Mouse (Mus musculus) heart, embryonic 10.5 days (tissue): ENCODE results near the gene Smarca4. TPM values are rescaled to one million over a fixed set of nuclear protein-coding genes. Genes with fewer than 3 reads are reported as not detected.
"Not testable (repeated sequence)": the region's sequence is repeated elsewhere in the genome, so short reads cannot be mapped to it uniquely, and the experiment has no call there.

Source experiments
- DNase-seq: peaks from one replicate; pipeline ENCODE4 v3.0.0-alpha.2; 2017; ENCODE audit warnings: low spot score
- H3K27ac ChIP-seq: fragments of 300-500 bp; sonication (generic); 2 replicates; pipeline ENCODE4 v1.5.1; 2016; ENCODE audit warnings: mild to moderate bottlenecking
- H3K27me3 ChIP-seq: fragments of 300-500 bp; sonication (generic); 2 replicates; pipeline ENCODE4 v1.6.1; 2016; ENCODE audit warnings: mild to moderate bottlenecking; ENCODE audit not compliant: poor library complexity, insufficient read depth, severe bottlenecking
- H3K36me3 ChIP-seq: fragments of 300-500 bp; sonication (generic); 2 replicates; pipeline ENCODE4 v1.6.1; 2016; ENCODE audit warnings: mild to moderate bottlenecking, moderate library complexity
- H3K4me1 ChIP-seq: fragments of 300-500 bp; sonication (generic); 2 replicates; pipeline ENCODE4 v1.6.1; 2016; ENCODE audit warnings: mild to moderate bottlenecking
- H3K4me3 ChIP-seq: fragments of 300-500 bp; sonication (generic); 2 replicates; pipeline ENCODE4 v1.5.1; 2016; ENCODE audit warnings: mild to moderate bottlenecking, moderate library complexity
- H3K9me3 ChIP-seq: fragments of 300-500 bp; sonication (generic); 2 replicates; pipeline ENCODE4 v1.6.1; 2016; ENCODE audit warnings: mild to moderate bottlenecking, moderate library complexity
- WGBS: fragments of 180-500 bp; shearing (Covaris S2); methylation state at CpG from one replicate; pipeline ENCODE4 v1.1.7; 2016; 5-methylcytosine and 5-hydroxymethylcytosine counted together
- polyA plus RNA-seq: library from polyadenylated mRNA; unstranded; fragments of >200 nt; fragmentation: Nextera tagmentation; extraction: Ambion mirVana; gene quantifications from 2 replicates; pipeline ENCODE4 v1.2.1, GENCODE M21; 2016

The Smarca4 gene
- polyA plus RNA-seq, 1 experiment from 2014 or later = 113 TPM

DNA sequence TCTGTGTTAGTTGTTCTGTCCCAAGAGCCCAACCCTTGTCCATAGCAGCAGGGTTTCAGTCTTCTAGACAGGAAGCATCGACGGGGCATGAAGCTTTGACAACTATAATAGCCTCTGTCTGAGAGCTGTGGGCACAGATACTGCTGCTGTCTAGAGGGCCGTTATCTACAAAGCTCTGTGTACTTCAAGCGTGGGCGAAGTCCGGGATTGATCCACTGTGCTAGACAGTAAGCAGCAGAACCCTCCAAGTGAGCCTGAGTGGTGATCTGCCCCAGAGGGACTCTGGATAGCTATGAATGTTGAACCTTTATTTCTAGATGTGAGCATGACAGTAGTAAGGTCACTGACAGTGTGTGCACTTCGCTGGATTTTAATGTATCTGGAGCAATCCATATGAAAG is 72.6 kb downstream of the Smarca4 start:
- Histone ChIP-seq H3K27ac (no peak overlapping the region), H3K4me1 (peaks cover 11% of the 10 kb centered on the region; the same call in 1 of the 2 replicates), H3K27me3 (no peaks in the 10 kb centered on the region), H3K4me3 (no peak overlapping the region), H3K9me3 (no peaks in the 10 kb centered on the region), H3K36me3 (peaks cover 94% of the 10 kb centered on the region)
- DNase-seq = no peak
- WGBS = 61% methylated on average over 7 of the region's 7 CpGs

GRCm38 (mm10) chr9:21690031-21690430 is 74.1 kb downstream of the Smarca4 start:
- WGBS = 83% methylated on average over 3 of the region's 3 CpGs
- no peaks in the 10 kb centered on the region for H3K27me3 ChIP-seq
- H3K4me3 ChIP-seq = no peak overlapping the region
- peaks cover 11% of the 10 kb centered on the region; the same call in 1 of the 2 replicates for H3K4me1 ChIP-seq
- no peak for DNase-seq
- H3K9me3 ChIP-seq = no peaks in the 10 kb centered on the region
- peak overlapping the region; percentile 56; the same call in 1 of the 2 replicates for H3K27ac ChIP-seq
- peaks cover 94% of the 10 kb centered on the region for H3K36me3 ChIP-seq

GRCm38 (mm10) chr9:21691862-21692261 is 75.9 kb downstream of the Smarca4 start:
- DNase-seq = no peak
- Histone ChIP-seq H3K36me3 (peaks cover 94% of the 10 kb centered on the region), H3K27me3 (no peaks in the 10 kb centered on the region), H3K27ac (no peak overlapping the region), H3K4me1 (peaks cover 11% of the 10 kb centered on the region; the same call in 1 of the 2 replicates), H3K4me3 (no peak overlapping the region), H3K9me3 (no peaks in the 10 kb centered on the region)
- WGBS = 33% methylated on average over 2 of the region's 2 CpGs

GRCm38 (mm10) chr9:21692491-21692890 is 76.5 kb downstream of the Smarca4 start:
- Histone ChIP-seq H3K4me1 (peaks cover 11% of the 10 kb centered on the region; the same call in 1 of the 2 replicates), H3K27ac (no peak overlapping the region), H3K9me3 (no peaks in the 10 kb centered on the region), H3K4me3 (no peak overlapping the region), H3K27me3 (no peaks in the 10 kb centered on the region), H3K36me3 (peaks cover 94% of the 10 kb centered on the region)
- WGBS = 96% methylated on average over 4 of the region's 4 CpGs
- no peak for DNase-seq

GRCm38 (mm10) chr9:21694071-21694470 is 78.1 kb downstream of the Smarca4 start:
- Histone ChIP-seq H3K27ac (no peak overlapping the region), H3K4me1 (no peaks in the 10 kb centered on the region; the same call in 1 of the 2 replicates), H3K9me3 (no peaks in the 10 kb centered on the region), H3K27me3 (no peaks in the 10 kb centered on the region), H3K36me3 (peaks cover 91% of the 10 kb centered on the region), H3K4me3 (no peak overlapping the region)
- DNase-seq = no peak

DNA sequence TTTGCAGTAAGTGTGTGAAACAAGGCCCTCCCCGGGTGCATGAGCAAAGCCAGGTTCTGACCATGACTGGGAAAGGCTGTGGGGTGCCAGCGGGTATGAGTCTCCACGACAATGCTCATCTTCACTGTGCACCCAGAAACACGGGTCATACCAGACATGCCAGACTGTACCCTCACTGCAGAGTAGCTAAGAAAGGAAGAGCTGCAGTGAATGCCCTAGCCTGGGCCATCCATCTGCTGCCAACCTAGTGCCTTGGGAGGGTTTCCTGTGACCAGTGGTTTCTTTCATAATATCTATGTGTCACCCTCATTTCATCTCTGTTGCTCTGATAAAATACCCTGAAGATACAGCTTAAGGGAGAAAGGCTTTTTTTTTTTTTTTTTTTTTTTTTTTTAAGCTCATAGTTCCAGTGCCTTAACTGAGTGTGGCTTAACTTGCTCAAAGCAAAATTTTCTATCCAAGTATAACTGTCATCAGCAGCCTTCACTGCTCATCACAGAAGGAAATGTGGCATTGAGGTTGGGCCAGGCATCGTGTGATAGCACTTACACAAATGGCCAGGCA is 79.3 kb downstream of the Smarca4 start:
- H3K36me3 ChIP-seq = peaks cover 93% of the 10 kb centered on the region
- DNase-seq = no peak
- H3K27me3 ChIP-seq = no peaks in the 10 kb centered on the region
- 91% methylated on average over 5 of the region's 5 CpGs for WGBS
- H3K4me3 ChIP-seq = no peak overlapping the region
- no peak overlapping the region for H3K27ac ChIP-seq
- H3K9me3 ChIP-seq = no peaks in the 10 kb centered on the region
- no peaks in the 10 kb centered on the region for H3K4me1 ChIP-seq

DNA sequence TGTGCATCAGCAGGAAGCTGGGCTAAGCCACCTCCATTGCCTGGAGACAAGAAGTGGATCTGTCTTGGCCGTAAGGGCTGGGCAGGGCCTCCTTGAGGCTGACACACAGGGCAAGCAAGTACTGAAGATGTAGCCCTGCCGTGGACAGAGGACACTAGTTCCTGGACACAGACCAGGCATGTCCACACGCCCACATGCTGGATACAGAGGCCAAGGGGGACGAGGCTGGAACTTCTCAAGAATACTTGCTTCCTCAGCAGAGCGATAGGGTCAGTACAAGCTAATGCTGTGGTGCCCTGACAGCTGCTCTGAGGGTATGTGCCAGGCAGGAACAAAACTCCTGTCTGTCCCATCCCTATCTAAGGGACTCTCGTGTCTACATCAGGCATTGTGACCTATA is 81.2 kb downstream of the Smarca4 start:
- no peaks in the 10 kb centered on the region for H3K27me3 ChIP-seq
- 84% methylated on average over 6 of the region's 6 CpGs for WGBS
- H3K36me3 ChIP-seq = peaks cover 97% of the 10 kb centered on the region
- DNase-seq = no peak
- no peak overlapping the region for H3K27ac ChIP-seq
- no peak overlapping the region for H3K4me3 ChIP-seq
- H3K9me3 ChIP-seq = no peaks in the 10 kb centered on the region
- H3K4me1 ChIP-seq = no peaks in the 10 kb centered on the region

DNA sequence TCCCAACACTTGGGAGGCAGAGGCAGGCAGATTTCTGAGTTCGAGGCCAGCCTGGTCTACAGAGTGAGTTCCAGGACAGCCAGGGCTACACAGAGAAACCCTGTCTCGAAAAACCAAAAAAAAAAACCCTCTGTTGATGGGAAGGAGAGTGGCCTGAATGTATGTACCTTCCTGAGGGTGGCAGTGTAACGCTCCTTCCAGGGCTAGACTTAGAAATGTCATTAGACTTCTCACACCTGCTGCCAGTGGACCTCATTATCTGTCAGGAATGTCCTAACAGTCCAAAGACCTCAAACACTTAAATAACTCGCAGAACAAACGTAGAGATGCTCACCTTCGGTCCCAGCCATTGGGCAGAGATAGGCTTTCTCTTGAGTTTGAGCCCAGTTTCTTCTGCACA is 83.3 kb downstream of the Smarca4 start:
- H3K9me3 ChIP-seq, DNase-seq, H3K4me1 ChIP-seq, H3K27me3 ChIP-seq, H3K27ac ChIP-seq, H3K4me3 ChIP-seq: not testable (repeated sequence)
- WGBS = 78% methylated on average over 6 of the region's 6 CpGs
- H3K36me3 ChIP-seq = peaks cover 97% of the 10 kb centered on the region

DNA sequence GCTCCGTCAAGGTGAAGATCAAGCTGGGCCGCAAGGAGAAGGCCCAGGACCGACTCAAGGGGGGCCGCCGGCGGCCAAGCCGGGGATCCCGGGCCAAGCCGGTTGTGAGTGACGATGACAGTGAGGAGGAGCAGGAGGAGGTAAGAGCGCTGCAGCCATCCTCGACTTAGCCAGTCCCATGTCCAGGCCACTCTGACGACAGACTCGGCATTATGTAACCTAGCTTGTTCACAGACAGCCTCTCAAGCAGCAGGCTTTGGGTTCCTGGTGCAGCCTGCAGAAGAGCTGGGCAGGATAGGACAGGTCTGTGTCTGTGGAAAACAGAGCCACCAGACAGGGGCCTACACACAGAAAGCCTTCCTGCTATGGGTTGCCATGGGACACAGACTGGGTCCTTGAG is 85.1 kb downstream of the Smarca4 start:
- Histone ChIP-seq H3K27ac (no peak overlapping the region), H3K9me3 (no peaks in the 10 kb centered on the region), H3K36me3 (peaks cover 95% of the 10 kb centered on the region), H3K4me1 (no peaks in the 10 kb centered on the region), H3K27me3 (no peaks in the 10 kb centered on the region), H3K4me3 (no peak overlapping the region)
- no peak for DNase-seq
- 94% methylated on average over 14 of the region's 14 CpGs for WGBS

DNA sequence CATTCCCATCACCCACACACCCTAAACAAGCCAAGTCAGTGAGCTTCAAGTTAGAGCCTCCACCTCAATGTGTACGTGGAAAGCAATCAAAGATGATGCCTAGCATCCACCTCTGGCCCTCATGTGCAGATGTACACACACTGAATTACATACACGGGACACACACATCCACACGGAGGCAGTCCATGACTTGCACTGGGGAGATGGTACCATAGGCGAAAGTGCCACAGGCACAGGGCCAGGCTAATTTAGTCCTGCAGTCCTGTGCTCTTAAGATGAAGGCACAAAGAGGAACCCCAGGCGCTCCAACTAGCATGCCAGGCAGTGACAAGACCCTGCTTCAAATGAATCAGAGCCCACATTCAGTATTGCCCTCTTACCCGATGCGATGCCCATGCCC is 87.5 kb downstream of the Smarca4 start:
- H3K27me3 ChIP-seq = no peaks in the 10 kb centered on the region
- no peaks in the 10 kb centered on the region for H3K4me1 ChIP-seq
- WGBS = 96% methylated on average over 7 of the region's 7 CpGs
- H3K4me3 ChIP-seq = no peak overlapping the region
- H3K36me3 ChIP-seq = peaks cover 93% of the 10 kb centered on the region
- DNase-seq = no peak
- H3K27ac ChIP-seq = no peak overlapping the region
- H3K9me3 ChIP-seq = no peaks in the 10 kb centered on the region

DNA sequence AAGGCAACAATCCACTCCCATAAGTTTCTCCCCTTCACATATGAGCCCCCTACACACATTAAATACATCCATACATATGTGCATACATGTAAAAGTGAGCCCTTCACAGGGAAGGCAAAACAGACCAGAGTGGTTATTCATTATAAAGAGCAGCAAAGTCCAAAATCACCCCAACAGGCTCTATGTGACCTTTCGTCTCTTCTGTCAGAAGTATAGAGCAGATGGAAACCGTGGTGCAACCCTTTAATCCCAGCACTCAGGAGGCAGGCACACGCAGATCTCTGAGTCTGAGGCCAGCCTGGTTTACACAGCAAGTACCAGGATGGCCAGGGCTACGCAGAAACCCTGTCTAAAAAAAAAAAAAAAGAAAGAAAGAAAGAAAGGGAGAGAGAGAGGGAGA is 90.1 kb downstream of the Smarca4 start:
- 76% methylated on average over 4 of the region's 4 CpGs for WGBS

DNA sequence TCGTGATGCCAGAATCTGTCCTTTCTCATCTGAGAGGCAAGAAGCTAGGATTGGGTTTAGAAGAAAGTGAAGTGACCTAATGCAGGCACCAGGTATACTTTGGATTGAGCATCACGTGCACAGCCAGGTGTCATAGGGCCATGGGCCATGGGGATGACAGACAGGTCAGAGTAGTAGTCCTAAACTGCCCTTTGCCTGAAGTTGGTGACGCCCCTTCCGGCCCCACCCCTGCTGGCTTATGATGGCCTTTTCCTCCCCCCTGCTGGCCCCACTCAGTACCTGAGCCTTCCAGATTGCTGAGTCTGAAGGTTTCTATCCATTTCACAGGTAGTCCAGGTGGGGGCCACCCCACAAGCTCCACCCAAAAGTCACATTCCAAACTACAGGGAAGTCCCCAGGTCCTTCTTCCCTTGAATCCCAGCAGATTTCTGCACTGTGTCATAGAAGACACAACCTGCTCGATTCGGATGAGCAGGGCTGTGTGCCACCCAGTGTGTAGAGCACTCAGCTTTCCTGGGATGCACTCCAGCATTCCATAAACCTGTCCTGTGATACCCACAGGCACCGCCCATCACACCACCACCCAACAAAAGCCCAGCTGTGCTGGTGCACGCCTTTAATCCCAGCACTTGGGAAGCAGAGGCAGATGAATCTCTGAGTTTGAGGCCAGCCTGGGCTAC is 90.8 kb downstream of the Smarca4 start:
- no peak for DNase-seq
- H3K27me3 ChIP-seq = no peaks in the 10 kb centered on the region
- no peak overlapping the region for H3K27ac ChIP-seq
- H3K4me3 ChIP-seq = no peak overlapping the region
- no peaks in the 10 kb centered on the region for H3K4me1 ChIP-seq
- WGBS = 88% methylated on average over 8 of the region's 8 CpGs
- peaks cover 74% of the 10 kb centered on the region for H3K36me3 ChIP-seq
- H3K9me3 ChIP-seq = no peaks in the 10 kb centered on the region

More for the DNA sequence above, 90.1 kb downstream of the Smarca4 start:
- Histone ChIP-seq H3K4me3 (no peak overlapping the region), H3K4me1 (no peaks in the 10 kb centered on the region), H3K9me3 (no peaks in the 10 kb centered on the region), H3K36me3 (peaks cover 80% of the 10 kb centered on the region), H3K27me3 (no peaks in the 10 kb centered on the region), H3K27ac (no peak overlapping the region)
- no peak for DNase-seq

GRCm38 (mm10) chr9:21709340-21709739 is 93.4 kb downstream of the Smarca4 start:
- H3K4me1 ChIP-seq = no peaks in the 10 kb centered on the region
- 95% methylated on average over 3 of the region's 3 CpGs for WGBS
- no peaks in the 10 kb centered on the region for H3K9me3 ChIP-seq
- H3K27ac ChIP-seq = no peak overlapping the region
- H3K36me3 ChIP-seq = peaks cover 58% of the 10 kb centered on the region
- DNase-seq = no peak
- no peak overlapping the region for H3K4me3 ChIP-seq
- H3K27me3 ChIP-seq = no peaks in the 10 kb centered on the region
